Mouse (Mus musculus): ENCODE results near the gene Uhrf2.

DNA sequence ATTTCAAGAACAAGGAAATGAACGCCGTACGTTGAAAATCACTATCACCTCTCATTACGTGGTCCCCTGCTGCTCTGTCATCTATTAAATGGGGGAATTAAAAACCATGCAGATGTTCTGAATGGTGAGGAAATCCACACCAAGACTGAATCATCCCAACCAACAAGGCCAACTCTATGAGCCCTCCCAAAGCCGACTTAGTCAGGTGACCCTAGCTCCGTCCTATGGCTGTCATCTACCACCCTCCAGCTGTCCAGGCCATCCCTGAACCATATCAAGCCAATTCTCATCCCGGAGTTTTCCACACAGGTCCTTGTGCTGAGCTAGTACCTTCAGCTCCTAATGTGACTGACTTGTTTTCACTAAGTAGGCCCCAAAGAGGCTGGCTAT is 95.4 kb downstream of the Uhrf2 start:
- TF ChIP-seq POLR2A (IDR thresholded peaks at IDR 0.05; ENCODE audit: insufficient read length, low read depth), result no peak
- TF ChIP-seq USF1 (IDR thresholded peaks at IDR 0.05; ENCODE audit: low read depth), result peak; percentile 51
- TF ChIP-seq MAX (IDR thresholded peaks at IDR 0.05; ENCODE audit: low read depth), result no peak
- TF ChIP-seq POLR2AphosphoS2 (IDR thresholded peaks at IDR 0.05; ENCODE audit: insufficient read length, low read depth), result no peak

Measured in myocyte (in vitro differentiated cells).